Mouse (Mus musculus): ENCODE results near the gene Gdf9.

Gdf9 gene

DNA sequence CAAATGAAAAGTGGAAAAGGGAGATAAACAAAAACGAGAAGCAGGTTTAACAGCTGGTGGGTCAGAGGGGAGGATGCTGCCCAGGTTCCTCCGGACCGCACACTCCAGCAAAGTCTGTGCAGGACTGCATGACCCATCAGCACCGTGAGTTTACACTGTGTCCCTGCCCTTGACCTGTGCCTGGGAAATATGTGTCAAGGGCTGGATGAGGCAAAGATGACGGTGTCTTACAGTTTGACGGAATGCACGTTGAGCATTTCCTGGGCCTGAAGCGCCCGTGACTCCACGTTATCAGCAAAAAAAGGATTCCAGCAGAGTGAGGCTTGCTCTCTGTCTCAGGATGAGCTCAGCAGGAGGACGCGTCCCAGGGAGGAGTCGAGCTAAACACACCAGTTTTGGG is 14.7 kb downstream of the Gdf9 start:
- DNase-seq (ENCODE audit: low read depth, low spot score): no peak

DNA sequence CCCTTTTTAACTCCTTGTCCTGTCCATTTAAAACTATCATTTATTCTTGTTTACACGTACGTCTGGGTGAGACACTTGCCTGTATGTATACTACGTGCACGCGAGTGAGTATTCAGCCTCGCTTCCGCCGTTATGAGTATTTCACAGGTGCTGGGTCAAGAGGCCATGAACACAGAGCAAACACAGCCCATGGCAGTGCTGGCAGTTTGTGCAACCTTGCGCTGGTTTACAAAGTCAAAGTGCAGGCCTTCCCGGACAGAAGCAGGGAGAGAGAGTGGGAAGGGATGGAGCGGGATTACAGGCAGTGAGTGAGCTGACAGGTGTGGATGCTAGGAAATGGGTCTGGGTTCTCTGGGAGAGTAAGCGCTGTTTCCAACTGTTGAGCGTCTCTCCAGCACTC is 15.4 kb downstream of the Gdf9 start:
- DNase-seq (ENCODE audit: low read depth, low spot score): no peak

DNA sequence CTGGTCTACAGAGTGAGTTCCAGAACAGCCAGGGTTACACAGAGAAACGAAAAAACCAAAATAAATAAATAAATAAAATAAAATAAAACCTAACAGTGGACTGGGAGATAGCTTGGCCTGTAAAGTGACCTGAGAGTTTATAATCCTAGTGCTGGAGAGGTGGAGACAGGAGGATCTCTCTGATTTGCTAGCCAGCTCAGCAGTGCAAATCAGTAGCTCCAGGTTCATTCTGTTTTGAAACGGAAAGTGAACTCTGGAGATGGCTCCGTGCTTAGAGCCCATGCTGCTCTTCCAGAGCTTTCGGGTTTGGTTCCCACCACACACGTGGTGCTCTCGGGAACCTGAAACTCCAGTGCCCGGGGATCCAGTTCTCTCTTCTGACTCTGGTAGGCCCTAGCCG is 17.2 kb downstream of the Gdf9 start:
- no peak for DNase-seq (ENCODE audit: low read depth, low spot score)

DNA sequence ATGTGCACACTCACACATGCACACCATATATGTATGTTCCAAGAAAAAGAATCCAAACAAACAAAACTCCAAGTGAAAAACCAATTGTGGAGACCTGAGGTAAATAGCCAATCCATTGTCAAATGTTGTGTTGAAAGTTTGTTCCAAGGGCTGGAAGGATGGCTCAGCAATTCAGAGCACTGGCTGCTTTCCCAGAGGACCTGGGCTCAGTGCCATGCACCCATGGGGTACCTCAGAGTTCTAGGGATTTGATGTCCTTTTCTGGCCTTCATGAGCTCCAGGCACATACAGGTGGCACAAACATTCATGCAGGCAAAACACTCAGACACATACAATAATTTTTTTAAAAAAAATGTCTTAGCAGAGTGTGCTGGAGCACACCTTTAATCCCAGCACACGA is 17.7 kb downstream of the Gdf9 start:
- no peak for DNase-seq (ENCODE audit: low read depth, low spot score)

DNA sequence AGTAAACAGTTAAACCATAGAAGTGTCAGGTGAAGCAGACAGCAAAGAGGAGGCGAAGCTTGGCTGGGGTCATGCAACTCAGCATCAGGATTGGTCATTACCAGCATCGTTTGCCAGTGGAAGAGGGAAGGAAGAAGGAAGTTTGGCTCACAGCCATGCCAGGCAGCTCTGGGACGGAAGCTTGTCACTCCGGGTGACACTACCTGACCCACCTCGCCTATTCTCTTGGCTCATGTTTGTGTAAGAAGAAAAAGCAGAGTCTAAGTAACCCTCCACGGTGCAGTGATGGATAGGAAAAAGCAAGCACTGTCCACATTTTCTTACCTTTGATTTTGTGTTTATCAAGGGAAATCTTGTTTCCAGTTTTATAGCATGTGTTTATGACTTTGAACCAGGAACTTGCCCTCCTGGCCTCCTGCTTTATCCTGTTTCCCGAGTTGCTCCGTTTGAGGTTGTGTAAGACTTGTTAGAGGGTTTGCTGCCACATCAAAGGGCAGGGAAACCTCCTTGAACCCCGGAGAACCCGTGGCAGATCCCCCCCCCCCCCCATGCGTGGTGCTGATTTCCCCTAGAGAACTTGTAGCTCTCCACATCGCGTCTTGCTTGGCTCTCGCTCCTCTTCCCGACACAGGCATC is 19.4 kb downstream of the Gdf9 start:
- no peak for DNase-seq (ENCODE audit: low read depth, low spot score)

DNA sequence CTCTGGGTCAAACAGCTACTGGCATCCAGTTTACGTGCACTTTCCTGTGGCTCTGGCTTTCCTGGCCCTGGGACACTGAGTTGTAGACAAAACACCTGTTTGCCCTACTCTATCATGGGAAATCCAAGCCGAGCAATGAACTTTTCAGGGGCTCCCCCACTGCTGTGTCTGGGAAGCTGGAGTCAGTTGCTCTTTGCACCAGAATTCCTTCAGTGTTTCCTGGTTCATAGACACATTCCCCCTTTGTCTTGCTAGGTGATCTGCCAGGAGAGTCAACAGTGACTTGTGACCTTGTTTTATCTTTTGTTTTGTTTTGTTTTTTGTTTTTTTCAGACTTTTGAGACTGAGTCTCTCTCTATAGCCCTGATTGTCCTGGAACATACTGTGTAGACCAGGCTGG is 20.5 kb downstream of the Gdf9 start:
- DNase-seq (ENCODE audit: low read depth, low spot score): no peak

DNA sequence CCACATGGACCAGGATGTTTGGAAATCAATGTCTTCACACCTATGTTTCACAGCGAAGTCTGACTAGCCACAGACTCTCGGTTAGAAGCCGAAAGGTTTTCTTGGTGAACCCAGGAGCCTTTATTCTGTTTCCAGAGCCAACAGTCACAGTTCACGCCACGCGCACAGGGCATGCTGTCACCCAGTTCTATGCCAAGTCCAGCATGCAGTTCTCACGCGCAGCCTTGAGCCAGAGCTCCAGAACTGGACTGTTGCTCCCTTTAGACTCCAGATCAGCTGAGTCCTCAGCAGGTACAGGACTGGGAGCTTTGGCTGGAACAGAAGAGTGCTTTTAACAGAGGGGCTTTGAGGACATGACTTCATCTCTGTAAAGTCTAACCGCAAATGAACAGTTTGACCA is 21.6 kb downstream of the Gdf9 start:
- DNase-seq (ENCODE audit: low read depth, low spot score): no peak

DNA sequence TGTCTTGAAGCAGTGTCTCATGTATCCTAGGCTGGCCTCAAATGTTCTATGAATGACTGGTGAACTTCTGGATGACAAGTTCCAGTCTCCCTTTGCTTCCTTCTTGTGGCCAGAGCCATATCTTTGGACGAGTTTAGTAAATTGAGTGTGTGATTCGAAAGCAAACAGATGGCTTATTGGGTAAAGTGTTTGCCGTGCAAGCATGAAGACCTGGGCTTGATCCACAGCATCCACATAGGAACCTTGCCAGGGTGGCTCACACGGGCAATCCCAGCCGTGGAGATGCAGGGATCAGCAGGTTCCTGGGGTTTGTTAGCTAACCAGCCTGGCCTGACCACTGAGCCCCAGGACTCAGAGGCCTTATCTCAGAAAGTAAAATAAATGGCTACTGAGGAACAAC is 22.2 kb downstream of the Gdf9 start:
- DNase-seq (ENCODE audit: low read depth, low spot score): no peak

DNA sequence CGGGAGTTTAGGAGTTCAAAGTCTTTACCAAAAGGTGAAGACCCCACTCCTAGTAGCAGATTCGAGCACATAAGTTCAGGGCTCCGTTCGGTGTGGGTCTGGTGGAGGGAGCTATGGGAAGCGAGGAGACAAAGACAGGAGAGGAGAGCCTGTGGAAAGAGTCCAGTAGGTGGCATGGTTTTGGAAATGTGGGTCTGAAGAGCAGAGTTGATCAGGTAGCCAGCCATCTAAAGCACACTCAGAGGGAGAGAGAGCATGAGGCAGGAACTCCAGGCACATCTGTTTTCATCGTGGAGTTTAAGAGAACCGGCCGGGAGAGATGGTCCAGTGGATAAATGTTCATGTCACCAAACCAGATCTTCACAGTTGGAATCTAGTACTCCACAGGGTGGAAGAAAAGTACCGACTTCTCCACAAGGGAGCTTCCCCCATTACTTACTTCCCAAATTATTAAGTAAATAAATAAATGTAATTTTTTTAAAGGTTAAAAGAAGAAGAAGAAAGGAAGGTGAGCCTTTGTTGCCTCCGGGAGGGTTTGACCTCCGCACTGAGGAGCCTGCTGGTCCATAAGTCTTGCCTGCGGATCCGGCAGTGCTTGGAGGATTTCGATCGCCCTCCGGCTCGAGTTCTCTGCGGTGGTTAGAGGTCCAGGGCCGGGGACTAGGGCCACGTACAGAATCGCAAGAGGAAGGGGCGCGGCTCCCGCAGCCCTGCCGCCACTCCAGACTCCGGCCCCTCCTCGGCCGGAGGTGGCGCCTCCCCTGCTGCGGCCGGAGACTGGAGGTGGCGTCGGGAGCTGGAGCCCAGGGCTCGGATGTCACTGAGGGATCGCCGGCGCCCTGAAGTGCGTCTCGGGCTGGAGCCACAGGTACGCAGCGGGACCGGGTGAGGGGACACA is 25.9 kb downstream of the Gdf9 start, which contains the start of the genes Gm10447 and Shroom1:
TSS of gene Gm10447 (minus strand) at position 637 of the 898 bp plus-strand sequence.
TSS of gene Shroom1 (plus strand) at position 732 of the 898 bp plus-strand sequence.
- peak; percentile 60 for DNase-seq (ENCODE audit: low read depth, low spot score)

DNA sequence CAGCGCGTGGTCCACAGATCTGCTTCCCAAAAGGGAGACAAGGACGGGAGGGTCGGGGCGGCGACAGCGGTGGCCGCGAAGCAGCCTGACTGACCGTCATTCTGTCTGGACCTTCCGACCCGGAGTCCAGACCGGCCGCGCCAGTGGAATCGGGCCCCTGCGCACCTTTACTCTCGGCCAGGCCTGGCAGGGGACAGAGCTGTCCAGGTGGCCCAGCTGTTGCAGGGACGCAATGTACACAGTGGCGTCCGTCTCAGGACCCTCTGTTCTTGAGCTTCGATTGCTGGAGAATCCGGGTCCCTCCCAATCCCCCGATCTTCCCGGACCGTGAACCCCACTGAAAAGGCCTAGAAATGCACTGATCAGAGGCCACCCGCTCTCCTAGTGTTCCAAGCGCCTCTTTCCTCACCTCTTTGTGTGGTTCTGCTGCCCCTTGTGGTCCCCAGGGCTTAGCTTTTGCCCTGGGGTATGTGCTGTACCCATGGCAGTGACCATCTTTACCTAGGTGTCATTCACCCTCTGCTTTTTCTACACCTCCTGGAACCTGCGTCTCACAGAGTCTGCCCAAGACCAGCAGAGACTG is 26.6 kb downstream of the Gdf9 start:
- DNase-seq (ENCODE audit: low read depth, low spot score): no peak

DNA sequence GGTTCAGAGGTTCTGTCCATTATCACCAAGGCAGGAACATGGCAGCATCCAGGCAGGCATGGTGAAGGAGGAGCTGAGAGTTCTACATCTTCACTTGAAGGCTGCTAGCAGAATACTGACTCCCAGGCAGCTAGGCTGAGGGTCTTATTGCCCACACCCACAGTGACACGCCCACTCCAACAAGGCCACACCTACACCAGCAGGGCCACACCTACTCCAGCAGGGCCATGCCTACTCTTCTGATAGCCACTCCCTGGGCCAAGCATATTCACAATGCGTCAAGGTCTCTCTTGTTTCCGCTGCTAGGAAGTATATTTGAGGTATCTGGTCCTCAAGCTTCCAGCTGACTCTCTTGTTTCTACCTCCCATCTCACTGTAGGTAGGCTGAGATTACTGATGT is 28.2 kb downstream of the Gdf9 start:
- no peak for DNase-seq (ENCODE audit: low read depth, low spot score)

DNA sequence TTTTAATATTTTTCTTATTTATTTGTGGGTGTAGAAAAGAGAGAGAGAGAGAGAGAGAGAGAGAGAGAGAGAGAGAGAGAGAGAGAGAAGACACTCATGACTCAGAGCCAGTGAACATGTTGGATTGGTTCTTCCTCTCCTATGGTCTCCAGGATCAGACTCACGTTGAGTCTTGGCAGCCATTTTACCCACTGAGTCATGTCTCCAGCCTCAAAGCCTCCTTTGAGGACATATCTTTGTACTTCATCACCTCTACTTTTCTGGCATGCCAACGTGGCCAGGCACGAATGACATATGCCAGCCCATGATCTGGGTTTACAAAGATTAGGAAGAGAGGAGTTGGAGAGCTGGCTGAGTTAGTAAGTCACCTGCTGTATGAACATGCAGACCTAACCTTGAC is 29.4 kb downstream of the Gdf9 start:
- DNase-seq (ENCODE audit: low read depth, low spot score): no peak

DNA sequence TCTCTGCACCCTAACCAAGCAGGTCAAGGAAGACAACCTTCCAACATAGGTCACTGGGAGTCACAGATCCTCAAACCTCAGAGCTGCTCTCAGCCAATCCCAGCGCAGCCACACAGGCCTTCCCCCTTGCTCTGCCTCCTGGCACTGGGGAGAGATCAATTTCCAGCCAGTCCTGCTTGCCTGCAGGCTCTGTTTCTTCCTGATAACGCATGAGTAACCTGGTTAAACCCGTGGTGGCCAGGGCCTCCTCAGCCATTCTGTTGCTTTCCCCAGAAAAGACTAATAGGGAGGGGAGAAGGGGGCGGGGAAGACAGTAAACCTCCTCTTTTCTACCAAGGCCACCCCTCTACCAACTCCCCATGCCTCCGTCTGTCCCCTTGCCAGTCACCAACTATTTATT is 30.9 kb downstream of the Gdf9 start:
- DNase-seq (ENCODE audit: low read depth, low spot score): no peak

DNA sequence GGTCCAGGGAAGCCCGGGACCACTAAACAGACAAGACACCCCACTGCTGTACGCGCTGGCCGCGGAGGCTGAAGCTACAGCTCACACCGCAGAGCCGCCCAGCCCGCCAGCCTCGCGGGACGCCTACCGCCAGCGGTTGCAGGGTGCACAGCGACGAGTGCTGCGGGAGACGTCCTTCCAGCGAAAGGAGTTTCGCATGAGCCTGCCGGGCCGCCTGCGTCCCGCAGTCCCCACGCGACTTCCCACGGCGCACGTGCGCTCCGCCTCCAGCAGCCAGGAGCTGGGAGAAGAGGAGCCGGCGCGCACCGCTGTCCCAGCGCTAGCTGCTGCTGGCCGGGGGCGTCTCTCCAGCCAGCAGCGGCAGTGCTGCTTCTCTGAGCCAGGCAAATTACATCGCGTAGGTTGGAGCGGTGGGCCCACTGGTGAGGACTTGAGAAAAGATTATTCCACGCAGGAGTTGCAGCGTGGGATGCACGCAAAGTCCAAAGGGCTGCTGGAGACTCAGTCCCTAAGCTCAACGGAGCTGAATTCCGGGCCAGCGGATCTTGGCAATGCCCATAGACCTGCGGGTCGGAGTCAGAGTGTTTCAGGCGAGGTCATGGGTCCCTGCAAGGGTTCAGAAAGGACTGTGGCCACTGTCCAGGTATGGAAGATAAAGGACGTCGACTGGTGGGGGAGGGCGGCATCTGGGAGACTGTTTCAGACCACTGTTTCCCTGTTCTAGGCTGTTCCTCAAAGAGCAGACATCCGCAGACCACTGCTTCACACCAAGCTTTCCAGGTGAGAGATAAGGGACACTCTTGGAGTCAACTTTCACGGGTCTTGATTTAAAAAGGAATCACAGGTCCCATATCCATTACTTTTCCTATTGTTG is 33.0 kb downstream of the Gdf9 start:
- no peak for DNase-seq (ENCODE audit: low read depth, low spot score)

DNA sequence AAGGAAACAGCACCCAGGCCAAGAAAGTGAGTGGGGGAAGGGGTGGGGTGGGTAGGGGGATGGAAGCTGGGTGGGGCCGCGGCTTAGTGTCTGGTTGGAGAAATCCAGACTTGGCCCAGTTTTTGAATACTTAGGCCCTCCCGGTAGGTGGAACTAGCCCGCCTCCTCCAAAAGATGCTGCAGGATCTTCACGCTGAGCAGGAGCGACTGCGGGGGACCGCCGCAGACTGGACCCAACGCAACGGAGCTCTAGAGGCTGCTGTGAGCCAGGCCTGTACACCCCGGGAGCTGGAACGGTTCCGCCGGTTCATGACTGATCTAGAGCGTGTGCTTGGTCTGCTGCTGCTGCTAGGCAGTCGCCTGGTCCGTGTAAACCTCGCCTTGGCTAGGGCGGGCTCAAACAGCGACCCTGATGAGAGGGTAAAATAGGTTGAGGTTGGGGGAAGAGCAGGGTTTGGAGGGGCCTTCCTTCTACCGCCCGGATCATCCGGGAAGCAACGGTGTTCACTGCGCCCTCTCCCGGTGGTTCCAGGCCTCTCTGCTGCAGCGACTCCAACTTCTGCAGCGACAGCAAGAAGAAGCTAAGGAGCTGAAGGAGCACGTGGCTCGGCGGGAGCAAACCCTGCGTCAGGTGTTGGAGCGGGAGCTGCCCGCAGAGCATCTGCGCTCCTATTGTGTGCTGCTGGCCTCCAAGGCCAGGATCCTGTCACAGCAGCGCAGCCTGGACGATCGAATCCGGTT is 35.6 kb downstream of the Gdf9 start:
- peak; percentile 83 for DNase-seq (ENCODE audit: low read depth, low spot score)

DNA sequence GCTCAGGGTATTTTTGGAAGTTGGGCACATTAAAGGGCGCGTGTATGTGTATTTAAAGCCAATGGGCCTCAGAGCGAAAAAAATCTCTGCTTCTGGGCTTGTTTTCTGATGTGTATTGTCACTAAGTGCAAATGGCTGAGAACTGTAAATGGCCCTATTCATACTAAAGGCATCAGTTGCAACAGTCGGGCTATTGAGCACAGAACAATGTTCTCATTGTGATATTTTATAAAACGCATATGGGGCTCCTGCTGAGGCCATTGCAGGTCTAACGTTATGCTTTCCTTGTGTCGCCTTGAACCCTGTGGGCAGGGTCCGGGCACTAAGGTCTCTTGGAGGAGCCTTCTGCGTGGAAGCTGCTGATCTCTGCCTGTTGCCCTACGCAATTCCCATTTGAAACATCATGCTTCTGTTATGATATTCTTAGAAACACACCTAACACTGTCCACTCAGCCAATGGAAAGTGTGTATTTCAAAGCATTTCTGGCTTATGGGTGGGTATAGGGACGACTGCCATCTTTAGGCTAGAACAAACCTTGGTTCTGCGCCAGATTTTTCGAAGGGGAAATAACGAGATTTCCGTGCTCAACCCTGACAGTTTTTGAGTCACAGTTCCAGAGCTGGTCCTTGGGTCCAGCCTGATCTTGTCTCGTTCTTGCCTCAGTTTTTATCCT is 38.6 kb downstream of the Gdf9 start:
- DNase-seq (ENCODE audit: low read depth, low spot score): no peak

DNA sequence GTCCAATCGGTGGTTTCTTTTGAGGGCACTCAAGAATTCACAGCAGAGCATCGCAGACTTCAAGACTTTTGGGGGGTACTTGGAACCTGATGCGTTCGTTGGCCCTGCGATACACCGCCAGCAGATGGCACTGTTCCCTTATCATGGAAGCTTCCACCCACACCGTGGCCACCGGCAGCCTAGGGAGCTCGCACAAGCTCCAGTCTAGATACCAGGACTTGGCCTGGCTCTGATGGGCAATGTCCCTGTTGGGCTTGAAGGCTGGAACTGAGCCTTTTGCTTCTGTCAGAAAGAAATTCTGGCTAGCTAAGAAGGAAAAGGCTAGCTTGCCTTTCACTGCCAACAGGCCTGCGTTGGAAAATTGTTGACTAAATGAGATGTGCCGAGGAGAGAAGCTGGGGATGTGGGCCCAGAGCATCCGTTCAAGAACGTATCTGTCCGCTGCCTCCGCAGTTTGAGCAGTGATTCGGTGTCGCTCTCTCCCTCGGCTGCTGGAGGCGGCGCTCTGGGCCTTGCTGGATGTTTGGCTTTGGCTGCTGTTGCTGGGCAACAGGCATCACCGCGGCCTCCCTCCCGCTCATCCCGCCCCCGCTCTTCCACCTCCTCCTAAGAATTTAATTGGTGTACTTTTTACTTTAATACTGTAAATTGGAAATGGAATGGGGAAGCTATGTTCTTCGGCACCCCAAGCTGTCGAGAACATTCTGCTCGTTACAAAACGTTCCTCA is 39.3 kb downstream of the Gdf9 start, which contains the start of gene Gm9837:
TSS of gene Gm9837 (minus strand) at position 512 of the 728 bp plus-strand sequence.
- peak; percentile 92 for DNase-seq (ENCODE audit: low read depth, low spot score)

DNA sequence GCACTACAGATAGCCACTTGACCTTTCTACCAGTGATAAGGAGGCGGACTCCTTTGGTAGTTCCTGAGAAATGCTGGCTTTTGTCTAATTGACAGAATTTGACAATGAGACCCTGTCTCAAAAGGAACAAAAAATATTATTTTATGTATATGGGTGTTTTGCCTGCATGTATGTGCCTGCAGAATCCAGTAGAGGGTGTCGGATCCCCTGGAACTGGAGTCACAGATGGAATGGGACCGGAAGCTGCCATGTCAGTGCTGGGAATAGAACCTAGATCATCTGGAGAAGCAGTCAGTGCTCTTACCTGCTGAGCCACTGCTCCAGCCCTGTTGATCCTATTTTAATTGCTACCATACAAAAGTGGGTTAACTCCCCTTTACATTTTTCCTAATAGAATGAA is 41.9 kb downstream of the Gdf9 start:
- no peak for DNase-seq (ENCODE audit: low read depth, low spot score)

DNA sequence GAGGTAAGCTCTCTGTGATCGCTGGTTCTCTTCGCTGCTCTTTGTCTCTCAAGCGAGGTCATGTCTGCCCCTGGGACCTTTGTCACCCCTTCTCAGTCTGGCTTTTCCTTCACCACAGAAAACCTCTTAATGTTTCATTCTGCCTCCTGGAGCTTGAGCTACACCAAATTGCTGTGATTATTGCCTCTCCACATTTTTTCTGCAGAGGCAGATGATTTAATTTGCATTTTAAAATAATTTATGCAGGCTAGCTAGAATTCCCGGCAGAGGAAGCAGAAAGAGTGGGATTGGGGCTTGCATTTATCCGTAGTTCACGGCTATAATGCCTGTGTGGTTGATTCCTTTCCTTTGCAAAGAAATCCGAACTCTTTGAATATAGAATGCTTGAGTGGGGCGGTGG is 44.8 kb downstream of the Gdf9 start:
- no peak for DNase-seq (ENCODE audit: low read depth, low spot score)

DNA sequence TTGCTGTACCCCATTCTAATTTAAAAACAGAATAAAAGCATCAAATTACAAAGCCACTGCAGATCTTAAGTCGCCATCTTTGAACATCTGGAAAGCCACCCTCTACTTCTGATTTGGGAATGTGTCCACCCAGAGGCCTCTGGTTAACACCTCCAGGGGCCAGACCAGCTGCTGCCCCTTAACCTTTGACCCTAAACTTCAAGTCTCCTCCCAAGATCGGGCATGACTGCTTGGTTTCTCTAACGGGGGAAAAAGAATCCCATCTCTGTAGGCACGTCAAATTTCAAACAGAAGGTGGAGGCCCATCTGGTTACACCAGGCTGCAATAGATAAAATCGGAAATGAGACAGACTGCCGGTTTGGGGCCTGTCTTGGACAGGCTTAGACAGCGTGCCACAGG is 47.0 kb downstream of the Gdf9 start:
- no peak for DNase-seq (ENCODE audit: low read depth, low spot score)

Measured in forelimb bud, embryonic 11.5 days (tissue).